8 mouse cellular contexts compared by ENCODE assay signal in the genomic region with DNA sequence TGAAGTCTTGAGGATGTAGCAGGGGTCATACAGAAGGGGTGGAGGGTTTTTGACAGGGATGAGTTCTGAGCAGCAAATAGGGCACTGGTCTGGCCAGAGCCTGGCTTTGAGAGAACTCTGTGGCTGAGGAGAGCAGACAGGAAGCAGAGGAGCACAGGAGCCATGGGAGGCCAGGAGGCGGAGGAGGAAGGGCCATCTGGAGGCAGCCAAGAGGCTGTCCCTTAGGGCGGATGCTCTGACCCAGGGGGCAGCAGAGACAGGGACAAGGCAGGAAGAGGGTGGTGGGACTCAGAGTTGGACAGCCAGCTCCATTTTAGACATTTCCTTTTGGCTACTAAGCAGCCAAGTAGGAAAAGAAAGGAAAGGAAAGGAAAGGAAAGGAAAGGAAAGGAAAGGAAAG. TPM values are rescaled to one million over a fixed set of nuclear protein-coding genes. Genes with fewer than 3 reads are reported as not detected.
A peak's percentile ranks its signal among the peaks of the same experiment; 100 is the strongest.
DNase-seq lines count a peak whose midpoint lies in the region; ATAC-seq lines count a peak whose summit lies in the region.

No protein-coding gene starts in this region.

- H3K9me3 ChIP-seq in hindbrain, embryonic 10.5 days, result no peaks in the 10 kb centered on the region
- H3K9me3 ChIP-seq in hindbrain, embryonic 11.5 days (ENCODE audit: control insufficient read depth, low read length), result no peaks in the 10 kb centered on the region
- H3K9me3 ChIP-seq in hindbrain, embryonic 13.5 days, result no peaks in the 10 kb centered on the region
- H3K9me3 ChIP-seq in liver, embryonic 13.5 days (replicated peaks), result no peaks in the 10 kb centered on the region

- DNase-seq in hindbrain, embryonic 10.5 days (ENCODE audit: low spot score), result no peak
- DNase-seq in hindbrain, embryonic 11.5 days (ENCODE audit: low spot score), result no peak
- DNase-seq in cerebellum, postnatal 25 days, result peak; percentile 76 to 78
- DNase-seq in liver, embryonic 13.5 days, result no peak
- DNase-seq in right cerebral cortex, adult 2 months (ENCODE audit: low spot score in 2 of 2), result no peak
- DNase-seq in frontal cortex, postnatal 14 days (ENCODE audit: low spot score in 2 of 2), result no peak
- no peak for DNase-seq in left cerebral cortex, postnatal 4 days

- H3K4me2 ChIP-seq in hindbrain, embryonic 11.5 days (replicated peaks; ENCODE audit: low read depth, low read length), result no peak overlapping the region
- no peak overlapping the region for H3K4me2 ChIP-seq in hindbrain, embryonic 13.5 days
- H3K4me2 ChIP-seq in liver, embryonic 13.5 days, result peak overlapping the region; percentile 89

- peaks cover 44% of the 10 kb centered on the region for H3K4me1 ChIP-seq in hindbrain, embryonic 10.5 days (replicated peaks)
- peaks cover 3% of the 10 kb centered on the region; the same call in 1 of the 2 replicates for H3K4me1 ChIP-seq in hindbrain, embryonic 11.5 days (replicated peaks; ENCODE audit: control insufficient read depth, insufficient read depth, low read length)
- H3K4me1 ChIP-seq in hindbrain, embryonic 13.5 days (replicated peaks), result peaks cover 31% of the 10 kb centered on the region
- peaks cover 89% of the 10 kb centered on the region for H3K4me1 ChIP-seq in liver, embryonic 13.5 days (replicated peaks)

- 32% methylated on average over 2 of the region's 2 CpGs for whole genome bisulfite sequencing in hindbrain, embryonic 10.5 days
- WGBS in hindbrain, embryonic 11.5 days, result 30% methylated on average over 2 of the region's 2 CpGs
- 34% methylated on average over 2 of the region's 2 CpGs for WGBS in hindbrain, embryonic 13.5 days
- 6% methylated on average over 2 of the region's 2 CpGs for WGBS in liver, embryonic 13.5 days (ENCODE audit: insufficient replicate concordance)

- peak overlapping the region; percentile 77 for H3K27ac ChIP-seq in hindbrain, embryonic 10.5 days
- H3K27ac ChIP-seq in hindbrain, embryonic 11.5 days (ENCODE audit: low read depth, low read length), result no peak overlapping the region
- no peak overlapping the region for H3K27ac ChIP-seq in hindbrain, embryonic 13.5 days
- H3K27ac ChIP-seq in liver, embryonic 13.5 days, result peak overlapping the region; percentile 100

- ATAC-seq in hindbrain, embryonic 11.5 days (ENCODE audit: low FRiP score), result no peak
- no peak for ATAC-seq in hindbrain, embryonic 13.5 days (ENCODE audit: low FRiP score)
- peak; percentile 25 for ATAC-seq in liver, embryonic 13.5 days (ENCODE audit: low read depth)

- H3K4me3 ChIP-seq in hindbrain, embryonic 10.5 days, result peak overlapping the region; percentile 32
- H3K4me3 ChIP-seq in hindbrain, embryonic 11.5 days (ENCODE audit: low read depth, low read length), result no peak overlapping the region
- H3K4me3 ChIP-seq in hindbrain, embryonic 13.5 days, result no peak overlapping the region
- H3K4me3 ChIP-seq in liver, embryonic 13.5 days (replicated peaks), result peak overlapping the region; percentile 89

- H3K27me3 ChIP-seq in hindbrain, embryonic 10.5 days (ENCODE audit: insufficient read depth, poor library complexity, severe bottlenecking), result no peaks in the 10 kb centered on the region
- no peaks in the 10 kb centered on the region for H3K27me3 ChIP-seq in hindbrain, embryonic 11.5 days (ENCODE audit: control insufficient read depth, insufficient read depth, low read length)
- H3K27me3 ChIP-seq in hindbrain, embryonic 13.5 days, result no peaks in the 10 kb centered on the region
- no peaks in the 10 kb centered on the region for H3K27me3 ChIP-seq in liver, embryonic 13.5 days

- intact Hi-C loops in left cerebral cortex, postnatal 4 days (cut with DNase I), result no loop called here

- peaks cover 31% of the 10 kb centered on the region for H3K36me3 ChIP-seq in hindbrain, embryonic 10.5 days
- H3K36me3 ChIP-seq in hindbrain, embryonic 11.5 days (ENCODE audit: control insufficient read depth, insufficient read depth, low read length), result no peaks in the 10 kb centered on the region
- peaks cover 30% of the 10 kb centered on the region for H3K36me3 ChIP-seq in hindbrain, embryonic 13.5 days
- H3K36me3 ChIP-seq in liver, embryonic 13.5 days, result peaks cover 48% of the 10 kb centered on the region

- H3K9ac ChIP-seq in hindbrain, embryonic 11.5 days (ENCODE audit: low read depth, low read length), result no peak overlapping the region
- peak overlapping the region; percentile 39 for H3K9ac ChIP-seq in hindbrain, embryonic 13.5 days
- H3K9ac ChIP-seq in liver, embryonic 13.5 days, result peak overlapping the region; percentile 99

RNA-seq across cellular contexts. Expression of a gene that starts 3.6 kb away (rescaled TPM):
- 114 and 123 TPM in 2 replicates for polyA plus RNA-seq in hindbrain, embryonic 10.5 days (2016; fragmentation: Nextera tagmentation; extraction: Ambion mirVana)
- 77.5 and 80.1 TPM in 2 replicates for polyA plus RNA-seq in hindbrain, embryonic 11.5 days (2014; fragmentation: Nextera tagmentation; extraction: Ambion mirVana)
- 64.2 and 66.1 TPM in 2 replicates for polyA plus RNA-seq in hindbrain, embryonic 13.5 days (2015; fragmentation: Nextera tagmentation; extraction: Ambion mirVana)
- polyA plus RNA-seq in liver, embryonic 13.5 days (2015; fragmentation: Nextera tagmentation; extraction: Ambion mirVana), result 616 and 657 TPM in 2 replicates
- total RNA-seq in left cerebral cortex, postnatal 4 days (2021), result 10 to 100 TPM; 35.3 to 36.8 TPM

RNA-seq across cellular contexts. Expression of a gene that starts 8.8 kb away (rescaled TPM):
- 124 and 125 TPM in 2 replicates for polyA plus RNA-seq in hindbrain, embryonic 10.5 days (2016; fragmentation: Nextera tagmentation; extraction: Ambion mirVana)
- 116 and 117 TPM in 2 replicates for polyA plus RNA-seq in hindbrain, embryonic 11.5 days (2014; fragmentation: Nextera tagmentation; extraction: Ambion mirVana)
- polyA plus RNA-seq in hindbrain, embryonic 13.5 days (2015; fragmentation: Nextera tagmentation; extraction: Ambion mirVana), result 68.2 and 70.3 TPM in 2 replicates
- 77.3 and 81.0 TPM in 2 replicates for polyA plus RNA-seq in liver, embryonic 13.5 days (2015; fragmentation: Nextera tagmentation; extraction: Ambion mirVana)
- total RNA-seq in left cerebral cortex, postnatal 4 days (2021), result 10 to 100 TPM; 32.4 to 36.6 TPM

RNA-seq across cellular contexts. Expression of a gene that starts 9.1 kb away (rescaled TPM):
- polyA plus RNA-seq in hindbrain, embryonic 10.5 days (2016; fragmentation: Nextera tagmentation; extraction: Ambion mirVana), result 1.2 and 1.5 TPM in 2 replicates
- polyA plus RNA-seq in hindbrain, embryonic 11.5 days (2014; fragmentation: Nextera tagmentation; extraction: Ambion mirVana), result 0.91 and 1.8 TPM in 2 replicates
- 0.55 and 0.82 TPM in 2 replicates for polyA plus RNA-seq in hindbrain, embryonic 13.5 days (2015; fragmentation: Nextera tagmentation; extraction: Ambion mirVana)
- polyA plus RNA-seq in liver, embryonic 13.5 days (2015; fragmentation: Nextera tagmentation; extraction: Ambion mirVana), result 0.14 and 0.23 TPM in 2 replicates
- total RNA-seq in left cerebral cortex, postnatal 4 days (2021), result under 1 TPM; 0.44 to 0.90 TPM

RNA-seq across cellular contexts. Expression of a gene that starts 12.8 kb away (rescaled TPM):
- polyA plus RNA-seq in hindbrain, embryonic 10.5 days (2016; fragmentation: Nextera tagmentation; extraction: Ambion mirVana), result 9.8 and 14.1 TPM in 2 replicates
- 13.7 and 16.7 TPM in 2 replicates for polyA plus RNA-seq in hindbrain, embryonic 11.5 days (2014; fragmentation: Nextera tagmentation; extraction: Ambion mirVana)
- 13.3 and 15.5 TPM in 2 replicates for polyA plus RNA-seq in hindbrain, embryonic 13.5 days (2015; fragmentation: Nextera tagmentation; extraction: Ambion mirVana)
- polyA plus RNA-seq in liver, embryonic 13.5 days (2015; fragmentation: Nextera tagmentation; extraction: Ambion mirVana), result 6.3 and 7.1 TPM in 2 replicates
- 1 to 10 TPM; 5.7 to 6.6 TPM for total RNA-seq in left cerebral cortex, postnatal 4 days (2021)

RNA-seq across cellular contexts. Expression of a gene that starts 36.2 kb away (rescaled TPM):
- polyA plus RNA-seq in hindbrain, embryonic 10.5 days (2016; fragmentation: Nextera tagmentation; extraction: Ambion mirVana), result 0.78 and 1.9 TPM in 2 replicates
- 0.94 and 1.0 TPM in 2 replicates for polyA plus RNA-seq in hindbrain, embryonic 11.5 days (2014; fragmentation: Nextera tagmentation; extraction: Ambion mirVana)
- 0.43 and 0.95 TPM in 2 replicates for polyA plus RNA-seq in hindbrain, embryonic 13.5 days (2015; fragmentation: Nextera tagmentation; extraction: Ambion mirVana)
- polyA plus RNA-seq in liver, embryonic 13.5 days (2015; fragmentation: Nextera tagmentation; extraction: Ambion mirVana), result 0.20 and 0.34 TPM in 2 replicates
- total RNA-seq in left cerebral cortex, postnatal 4 days (2021), result under 1 TPM; 0.36 TPM

Comparison
In these comparisons a context has a peak if more than half of its experiments do, and no peak if none do; other contexts are left out.
1. H3K27ac ChIP-seq: peak in hindbrain, embryonic 10.5 days (single experiment) and liver, embryonic 13.5 days (single experiment); none in hindbrain, embryonic 11.5 days (single experiment) and hindbrain, embryonic 13.5 days (single experiment).
2. H3K4me3 ChIP-seq: peak in hindbrain, embryonic 10.5 days (single experiment) and liver, embryonic 13.5 days (single experiment); none in hindbrain, embryonic 11.5 days (single experiment) and hindbrain, embryonic 13.5 days (single experiment).
3. DNase-seq: peak in cerebellum, postnatal 25 days (2 of 2); none in hindbrain, embryonic 10.5 days (single experiment), hindbrain, embryonic 11.5 days (single experiment), liver, embryonic 13.5 days (single experiment), right cerebral cortex, adult 2 months (0 of 2), frontal cortex, postnatal 14 days (0 of 2) and left cerebral cortex, postnatal 4 days (single experiment).